Mouse (Mus musculus): ENCODE results near the gene Olfr220. TPM values are rescaled to one million over a fixed set of nuclear protein-coding genes. Genes with fewer than 3 reads are reported as not detected.

Olfr220 gene
- polyA plus RNA-seq, 1 experiment from 2014 or later: not detected

DNA sequence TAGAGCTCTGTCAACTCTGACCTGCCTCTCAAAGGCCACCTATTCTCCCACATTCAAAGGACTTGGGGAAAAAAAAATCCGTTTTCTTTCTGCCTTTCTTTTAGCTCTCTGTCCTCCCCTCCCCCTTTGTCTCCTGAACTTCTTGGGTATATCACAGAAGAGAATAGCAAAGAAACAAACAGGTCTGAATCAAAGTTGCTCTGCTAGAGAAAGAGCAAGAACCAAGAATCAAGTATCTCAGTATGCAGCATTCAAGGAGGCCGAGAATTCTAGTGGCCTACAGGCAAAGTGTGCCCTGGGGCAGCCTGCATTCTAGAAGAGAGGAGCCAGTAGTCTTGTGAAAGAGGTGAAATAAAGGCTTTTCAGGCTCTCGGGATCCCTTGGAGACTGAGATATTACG, 58.2 kb downstream of the Olfr220 start:
- no peak for ATAC-seq (ENCODE audit: low FRiP score, low TSS enrichment)

More for the DNA sequence above, 58.2 kb downstream of the Olfr220 start:
- no peaks in the 10 kb centered on the region for H3K36me3 ChIP-seq (ENCODE audit: control insufficient read depth, insufficient read depth, low read length)
- TF ChIP-seq CTCF (IDR thresholded peaks at IDR 0.05; ENCODE audit: low read depth) (no peak), EP300 (optimal IDR thresholded peaks at IDR 0.05) (no peak)
- H3K9ac ChIP-seq (ENCODE audit: low read length): no peak overlapping the region
- H3K9me3 ChIP-seq (ENCODE audit: control insufficient read depth, low read length): no peaks in the 10 kb centered on the region
- H3K27ac ChIP-seq (replicated peaks): no peak overlapping the region
- no peak for DNase-seq (ENCODE audit: low spot score)
- H3K27me3 ChIP-seq (ENCODE audit: control insufficient read depth, insufficient read depth, low read length): 0 out of 2 replicates have a peak, but pooled peaks cover 2% of the 10 kb centered on the region
- H3K4me1 ChIP-seq (replicated peaks; ENCODE audit: control insufficient read depth, insufficient read depth): 0 out of 2 replicates have a peak, but pooled peaks cover 2% of the 10 kb centered on the region
- no peak overlapping the region for H3K4me3 ChIP-seq (ENCODE audit: low read depth, low read length)
- H3K4me2 ChIP-seq (replicated peaks; ENCODE audit: low read depth): no peak overlapping the region
- WGBS: 42% methylated on average over 4 of the region's 4 CpGs

Other genes starting within 250 kb of the Olfr220 start
- gene Olfr419, start 190.0 kb upstream of the Olfr220 start, polyA plus RNA-seq (2015; fragmentation: Nextera tagmentation; extraction: Ambion mirVana): not detected in 2 replicates
- not detected in 2 replicates for gene Mptx1, start 111.6 kb upstream of the Olfr220 start, polyA plus RNA-seq (2015; fragmentation: Nextera tagmentation; extraction: Ambion mirVana)
- not detected in 2 replicates for gene Olfr417, start 77.0 kb upstream of the Olfr220 start, polyA plus RNA-seq (2015; fragmentation: Nextera tagmentation; extraction: Ambion mirVana)
- not detected in 2 replicates for gene Olfr248, start 51.0 kb upstream of the Olfr220 start, polyA plus RNA-seq (2015; fragmentation: Nextera tagmentation; extraction: Ambion mirVana)
- gene Olfr414, start 18.0 kb upstream of the Olfr220 start, polyA plus RNA-seq (2015; fragmentation: Nextera tagmentation; extraction: Ambion mirVana): not detected in 2 replicates
- gene Fmn2, start 59.7 kb downstream of the Olfr220 start, polyA plus RNA-seq (2015; fragmentation: Nextera tagmentation; extraction: Ambion mirVana): 0.48 and 0.67 TPM in 2 replicates